Mouse (Mus musculus) embryonic facial prominence, embryonic 14.5 days (tissue): Measurements from ENCODE around the gene Zfp366. TPM values are rescaled to one million over a fixed set of nuclear protein-coding genes. Genes with fewer than 3 reads are reported as not detected.

ENCODE experiments used
- ATAC-seq: fragments of 200-750 bp; cut with Nextera tagmentation; 2 replicates; pipeline ENCODE4 v1.8.0; 2017; ENCODE audit warnings: low read depth, moderate number of reproducible peaks, moderate TSS enrichment
- DNase-seq: peaks from one replicate; pipeline ENCODE4 v3.0.0-alpha.2; 2015; ENCODE audit warnings: low spot score
- H3K27ac ChIP-seq: fragments of 300-500 bp; sonication (generic); replicated peaks from 2 replicates; pipeline ENCODE4 v1.5.1; 2014; ENCODE audit warnings: low read depth, mild to moderate bottlenecking, low read length, moderate library complexity
- H3K27me3 ChIP-seq: fragments of 300-500 bp; sonication (generic); replicated peaks from 2 replicates; pipeline ENCODE4 v1.6.1; 2014; ENCODE audit warnings: low read length; ENCODE audit not compliant: control insufficient read depth, insufficient read depth
- H3K36me3 ChIP-seq: fragments of 300-500 bp; sonication (generic); 2 replicates; pipeline ENCODE4 v1.6.1; 2014; ENCODE audit warnings: low read length, mixed read lengths; ENCODE audit not compliant: control insufficient read depth, insufficient read depth
- H3K4me1 ChIP-seq: fragments of 300-500 bp; sonication (generic); 2 replicates; pipeline ENCODE4 v1.6.1; 2014; ENCODE audit warnings: antibody characterized with exemption, low read length; ENCODE audit not compliant: control insufficient read depth, insufficient read depth
- H3K4me2 ChIP-seq: fragments of 300-500 bp; sonication (generic); 2 replicates; pipeline ENCODE4 v1.6.1; 2014; ENCODE audit warnings: low read depth, mild to moderate bottlenecking, low read length, moderate library complexity, mixed read lengths
- H3K4me3 ChIP-seq: fragments of 300-500 bp; sonication (generic); 2 replicates; pipeline ENCODE4 v1.5.1; 2014; ENCODE audit warnings: low read depth, mild to moderate bottlenecking, low read length
- H3K9ac ChIP-seq: fragments of 300-500 bp; sonication (generic); 2 replicates; pipeline ENCODE4 v1.6.1; 2014; ENCODE audit warnings: low read depth, mild to moderate bottlenecking, low read length, moderate library complexity, mixed read lengths
- H3K9me3 ChIP-seq: fragments of 300-500 bp; sonication (generic); 2 replicates; pipeline ENCODE4 v1.6.1; 2016; ENCODE audit warnings: low read length; ENCODE audit not compliant: control insufficient read depth
- WGBS: fragments of 180-500 bp; shearing (Covaris S2); extraction: QIAGEN DNeasy Blood & Tissue Kit; methylation state at CpG from one replicate; pipeline ENCODE4 v1.1.7; 2014; 5-methylcytosine and 5-hydroxymethylcytosine counted together
- polyA plus RNA-seq: library from polyadenylated mRNA; unstranded; fragments of >200 nt; fragmentation: Nextera tagmentation; extraction: Ambion mirVana; gene quantifications from 2 replicates; pipeline ENCODE4 v1.2.1, GENCODE M21; 2014

The Zfp366 gene
- polyA plus RNA-seq, 1 experiment from 2014 or later: 0.99 TPM

- Histone ChIP-seq H3K9ac (no peak overlapping the region), H3K4me3 (no peak overlapping the region), H3K27me3 (no peaks in the 10 kb centered on the region), H3K4me2 (no peak overlapping the region), H3K27ac (no peak overlapping the region), H3K36me3 (no peaks in the 10 kb centered on the region), H3K9me3 (no peaks in the 10 kb centered on the region), H3K4me1 (peaks cover 5% of the 10 kb centered on the region)
- no peak for DNase-seq
- ATAC-seq: no peak
- 71% methylated on average over 10 of the region's 10 CpGs for WGBS
Measured at GRCm38 (mm10) chr13:99279351-99279750, 94.7 kb downstream of the Zfp366 start.

- DNase-seq: no peak
- ATAC-seq: no peak
- 58% methylated on average over 6 of the region's 6 CpGs for WGBS
- Histone ChIP-seq H3K27ac (no peak overlapping the region), H3K36me3 (no peaks in the 10 kb centered on the region), H3K4me3 (no peak overlapping the region), H3K27me3 (no peaks in the 10 kb centered on the region), H3K4me1 (peaks cover 5% of the 10 kb centered on the region), H3K4me2 (no peak overlapping the region), H3K9me3 (no peaks in the 10 kb centered on the region), H3K9ac (no peak overlapping the region)
Measured at GRCm38 (mm10) chr13:99282961-99283360, 98.3 kb downstream of the Zfp366 start.

GRCm38 (mm10) chr13:99283916-99284315, 99.3 kb downstream of the Zfp366 start:
- H3K27ac ChIP-seq: no peak overlapping the region
- no peak overlapping the region for H3K4me3 ChIP-seq
- peaks cover 5% of the 10 kb centered on the region for H3K4me1 ChIP-seq
- H3K4me2 ChIP-seq: no peak overlapping the region
- no peaks in the 10 kb centered on the region for H3K36me3 ChIP-seq
- H3K27me3 ChIP-seq: no peaks in the 10 kb centered on the region
- no peak overlapping the region for H3K9ac ChIP-seq
- DNase-seq (no peak), ATAC-seq (no peak)
- no peaks in the 10 kb centered on the region for H3K9me3 ChIP-seq
- WGBS: 78% methylated on average over 12 of the region's 12 CpGs

GRCm38 (mm10) chr13:99284400-99285160, 100.0 kb downstream of the Zfp366 start:
- no peak overlapping the region for H3K27ac ChIP-seq
- DNase-seq (peak; percentile 51), ATAC-seq (no peak)
- H3K9me3 ChIP-seq: no peaks in the 10 kb centered on the region
- WGBS: 72% methylated on average over 21 of the region's 21 CpGs
- H3K4me2 ChIP-seq: no peak overlapping the region
- no peak overlapping the region for H3K9ac ChIP-seq
- H3K4me1 ChIP-seq: peaks cover 5% of the 10 kb centered on the region
- no peaks in the 10 kb centered on the region for H3K36me3 ChIP-seq
- no peak overlapping the region for H3K4me3 ChIP-seq
- no peaks in the 10 kb centered on the region for H3K27me3 ChIP-seq

GRCm38 (mm10) chr13:99285241-99285640, 100.6 kb downstream of the Zfp366 start:
- Histone ChIP-seq H3K4me1 (peaks cover 5% of the 10 kb centered on the region), H3K36me3 (no peaks in the 10 kb centered on the region), H3K4me3 (no peak overlapping the region), H3K4me2 (no peak overlapping the region), H3K27me3 (no peaks in the 10 kb centered on the region), H3K27ac (no peak overlapping the region), H3K9me3 (no peaks in the 10 kb centered on the region), H3K9ac (no peak overlapping the region)
- 59% methylated on average over 2 of the region's 2 CpGs for WGBS
- no peak for ATAC-seq
- no peak for DNase-seq

- no peak overlapping the region for H3K27ac ChIP-seq
- no peaks in the 10 kb centered on the region for H3K36me3 ChIP-seq
- DNase-seq (no peak), ATAC-seq (no peak)
- WGBS: 90% methylated on average over 4 of the region's 4 CpGs
- no peaks in the 10 kb centered on the region for H3K9me3 ChIP-seq
- H3K27me3 ChIP-seq: no peaks in the 10 kb centered on the region
- no peak overlapping the region for H3K4me3 ChIP-seq
- H3K4me2 ChIP-seq: no peak overlapping the region
- no peak overlapping the region for H3K9ac ChIP-seq
- peaks cover 5% of the 10 kb centered on the region for H3K4me1 ChIP-seq
Measured at GRCm38 (mm10) chr13:99287207-99287606, 102.6 kb downstream of the Zfp366 start.

GRCm38 (mm10) chr13:99287786-99288185, 103.2 kb downstream of the Zfp366 start:
- H3K9ac ChIP-seq: no peak overlapping the region
- H3K4me1 ChIP-seq: peaks cover 5% of the 10 kb centered on the region
- DNase-seq: no peak
- H3K4me3 ChIP-seq: no peak overlapping the region
- no peak overlapping the region for H3K27ac ChIP-seq
- ATAC-seq: no peak
- no peaks in the 10 kb centered on the region for H3K36me3 ChIP-seq
- H3K9me3 ChIP-seq: no peaks in the 10 kb centered on the region
- 71% methylated on average over 9 of the region's 9 CpGs for WGBS
- no peak overlapping the region for H3K4me2 ChIP-seq
- H3K27me3 ChIP-seq: no peaks in the 10 kb centered on the region

GRCm38 (mm10) chr13:99290766-99291165, 106.1 kb downstream of the Zfp366 start:
- ATAC-seq: no peak
- no peaks in the 10 kb centered on the region for H3K9me3 ChIP-seq
- H3K27me3 ChIP-seq: no peaks in the 10 kb centered on the region
- no peak overlapping the region for H3K27ac ChIP-seq
- no peak overlapping the region for H3K9ac ChIP-seq
- 88% methylated on average over 8 of the region's 8 CpGs for whole genome bisulfite sequencing
- H3K4me2 ChIP-seq: no peak overlapping the region
- no peak overlapping the region for H3K4me3 ChIP-seq
- no peaks in the 10 kb centered on the region for H3K36me3 ChIP-seq
- DNase-seq: no peak
- H3K4me1 ChIP-seq: no peaks in the 10 kb centered on the region

GRCm38 (mm10) chr13:99294176-99294575, 109.6 kb downstream of the Zfp366 start:
- Histone ChIP-seq H3K4me2 (no peak overlapping the region), H3K9me3 (no peaks in the 10 kb centered on the region), H3K9ac (no peak overlapping the region), H3K4me1 (peaks cover 3% of the 10 kb centered on the region; the same call in 1 of the 2 replicates), H3K4me3 (no peak overlapping the region), H3K27me3 (no peaks in the 10 kb centered on the region), H3K27ac (no peak overlapping the region), H3K36me3 (no peaks in the 10 kb centered on the region)
- 90% methylated on average over 13 of the region's 13 CpGs for WGBS
- DNase-seq: no peak
- no peak for ATAC-seq
